Mouse (Mus musculus): Measurements from ENCODE around the gene Lap3. TPM values are rescaled to one million over a fixed set of nuclear protein-coding genes. Genes with fewer than 3 reads are reported as not detected.

Lap3 gene
- polyA plus RNA-seq, 1 experiment, result 14.9 TPM

DNA sequence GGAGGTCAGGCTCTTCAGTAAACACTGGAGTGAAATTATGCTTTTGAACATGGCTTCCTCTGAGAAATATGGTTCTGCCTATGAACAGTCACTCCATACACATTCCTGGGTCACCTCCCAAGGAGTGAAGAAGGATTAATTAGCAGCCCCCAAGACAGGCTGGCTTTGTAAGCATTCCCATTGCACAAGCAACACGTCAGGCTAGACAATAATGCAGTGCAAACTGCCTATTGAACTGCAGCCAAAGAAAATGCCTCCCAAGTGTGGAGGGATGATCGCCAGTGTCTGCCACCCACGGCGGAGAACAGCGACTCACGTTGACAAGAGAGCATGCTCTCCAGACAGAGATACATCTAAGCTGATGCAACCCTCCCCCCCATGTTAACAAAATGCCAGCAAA is 16.9 kb upstream of the Lap3 start:
- TF ChIP-seq CTCF (IDR thresholded peaks at IDR 0.05; ENCODE audit: borderline replicate concordance, control insufficient read depth, extremely low read depth, insufficient read depth, low read length, poor library complexity) (no peak), POLR2A (IDR thresholded peaks at IDR 0.05; ENCODE audit: control insufficient read depth, extremely low read depth, insufficient read depth, low read length, poor library complexity) (no peak)
- Histone ChIP-seq H3K4me1 (replicated peaks; ENCODE audit: control insufficient read depth, insufficient read depth, low read length) (no peaks in the 10 kb centered on the region), H3K27me3 (ENCODE audit: control insufficient read depth, insufficient read depth, low read length) (no peaks in the 10 kb centered on the region), H3K27ac (ENCODE audit: control insufficient read depth, insufficient read depth, low read length) (no peak overlapping the region), H3K36me3 (ENCODE audit: control insufficient read depth, insufficient read depth, low read length) (no peaks in the 10 kb centered on the region), H3K4me3 (ENCODE audit: control insufficient read depth, insufficient read depth, low read length) (no peak overlapping the region)
- 83% methylated on average over 6 of the region's 6 CpGs for WGBS
- DNase-seq, result no peak

DNA sequence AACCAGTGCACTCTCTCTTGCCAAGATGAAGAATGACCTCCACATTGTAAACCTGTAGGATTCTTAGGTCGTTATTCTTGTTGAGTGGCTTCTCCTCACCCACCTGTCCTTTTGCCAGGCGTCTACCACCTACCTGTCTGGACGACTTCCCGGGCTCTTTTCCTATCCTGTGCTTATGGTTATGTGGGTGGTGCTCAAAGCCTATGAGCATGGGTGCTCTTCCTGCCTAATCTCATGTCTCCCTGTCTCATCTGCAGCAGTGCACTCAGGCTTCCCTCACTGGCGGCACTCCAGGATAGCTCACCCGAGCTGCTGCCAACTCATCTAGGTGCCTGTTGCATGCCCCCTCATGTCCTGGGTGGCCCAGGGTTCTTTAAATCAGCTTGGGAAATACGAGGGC is 15.6 kb upstream of the Lap3 start:
- WGBS, result 81% methylated on average over 7 of the region's 7 CpGs
- H3K4me3 ChIP-seq (ENCODE audit: control insufficient read depth, insufficient read depth, low read length), result no peak overlapping the region
- no peaks in the 10 kb centered on the region for H3K27me3 ChIP-seq (ENCODE audit: control insufficient read depth, insufficient read depth, low read length)
- no peak for TF ChIP-seq POLR2A (IDR thresholded peaks at IDR 0.05; ENCODE audit: control insufficient read depth, extremely low read depth, insufficient read depth, low read length, poor library complexity)
- TF ChIP-seq CTCF (IDR thresholded peaks at IDR 0.05; ENCODE audit: borderline replicate concordance, control insufficient read depth, extremely low read depth, insufficient read depth, low read length, poor library complexity), result no peak
- no peaks in the 10 kb centered on the region for H3K4me1 ChIP-seq (replicated peaks; ENCODE audit: control insufficient read depth, insufficient read depth, low read length)
- no peak for DNase-seq
- no peaks in the 10 kb centered on the region for H3K36me3 ChIP-seq (ENCODE audit: control insufficient read depth, insufficient read depth, low read length)
- H3K27ac ChIP-seq (ENCODE audit: control insufficient read depth, insufficient read depth, low read length), result no peak overlapping the region

DNA sequence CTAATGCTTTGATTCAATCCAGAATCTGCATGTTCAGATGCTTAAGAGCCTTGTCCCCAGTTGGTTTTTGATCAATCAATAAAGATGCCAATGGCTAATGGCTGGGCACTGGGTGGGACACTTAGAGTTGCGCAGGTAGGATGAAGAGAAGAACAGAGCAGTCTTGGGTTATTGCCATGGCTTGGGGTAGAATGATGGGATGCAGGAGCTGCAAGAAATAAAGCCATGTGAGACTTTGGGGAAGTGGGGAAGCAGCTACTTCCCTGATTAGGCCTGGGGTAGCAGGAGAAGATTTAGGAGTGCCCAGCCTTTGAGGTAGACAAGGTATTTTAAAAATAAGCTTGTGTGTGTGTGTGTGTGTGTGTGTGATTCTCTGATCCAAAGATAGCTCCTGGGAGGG is 13.1 kb upstream of the Lap3 start:
- DNase-seq, result no peak
- no peak for TF ChIP-seq CTCF (IDR thresholded peaks at IDR 0.05; ENCODE audit: borderline replicate concordance, control insufficient read depth, extremely low read depth, insufficient read depth, low read length, poor library complexity)
- no peak for TF ChIP-seq POLR2A (IDR thresholded peaks at IDR 0.05; ENCODE audit: control insufficient read depth, extremely low read depth, insufficient read depth, low read length, poor library complexity)
- H3K27ac ChIP-seq (ENCODE audit: control insufficient read depth, insufficient read depth, low read length), result no peak overlapping the region
- H3K36me3 ChIP-seq (ENCODE audit: control insufficient read depth, insufficient read depth, low read length), result no peaks in the 10 kb centered on the region
- WGBS, result 98% methylated on average over 1 of the region's 1 CpGs
- no peaks in the 10 kb centered on the region for H3K4me1 ChIP-seq (replicated peaks; ENCODE audit: control insufficient read depth, insufficient read depth, low read length)
- H3K4me3 ChIP-seq (ENCODE audit: control insufficient read depth, insufficient read depth, low read length), result no peak overlapping the region
- no peaks in the 10 kb centered on the region for H3K27me3 ChIP-seq (ENCODE audit: control insufficient read depth, insufficient read depth, low read length)

DNA sequence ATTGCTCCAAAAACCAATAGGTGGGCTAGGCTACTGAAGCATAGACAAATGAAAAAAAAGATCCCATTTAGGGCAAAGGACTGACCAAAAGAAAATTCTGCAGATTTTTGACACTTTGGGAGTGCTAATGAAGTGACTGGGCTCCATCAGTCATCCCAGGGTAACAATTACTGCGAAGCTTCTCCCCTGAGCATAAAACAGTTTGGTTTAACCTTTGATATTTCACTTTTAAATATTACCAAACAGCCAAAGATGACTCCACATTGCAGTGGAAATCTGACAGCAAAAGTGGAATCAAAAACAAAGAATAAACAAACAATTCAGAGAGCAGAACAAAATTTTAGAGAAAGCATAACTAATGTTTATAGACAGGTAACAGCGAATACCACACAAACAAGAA is 12.0 kb upstream of the Lap3 start:
- Histone ChIP-seq H3K36me3 (ENCODE audit: control insufficient read depth, insufficient read depth, low read length) (no peaks in the 10 kb centered on the region), H3K4me1 (replicated peaks; ENCODE audit: control insufficient read depth, insufficient read depth, low read length) (no peaks in the 10 kb centered on the region), H3K27ac (ENCODE audit: control insufficient read depth, insufficient read depth, low read length) (no peak overlapping the region), H3K27me3 (ENCODE audit: control insufficient read depth, insufficient read depth, low read length) (no peaks in the 10 kb centered on the region), H3K4me3 (ENCODE audit: control insufficient read depth, insufficient read depth, low read length) (no peak overlapping the region)
- TF ChIP-seq CTCF (IDR thresholded peaks at IDR 0.05; ENCODE audit: borderline replicate concordance, control insufficient read depth, extremely low read depth, insufficient read depth, low read length, poor library complexity) (no peak), POLR2A (IDR thresholded peaks at IDR 0.05; ENCODE audit: control insufficient read depth, extremely low read depth, insufficient read depth, low read length, poor library complexity) (no peak)
- 92% methylated on average over 2 of the region's 2 CpGs for WGBS
- DNase-seq, result no peak

DNA sequence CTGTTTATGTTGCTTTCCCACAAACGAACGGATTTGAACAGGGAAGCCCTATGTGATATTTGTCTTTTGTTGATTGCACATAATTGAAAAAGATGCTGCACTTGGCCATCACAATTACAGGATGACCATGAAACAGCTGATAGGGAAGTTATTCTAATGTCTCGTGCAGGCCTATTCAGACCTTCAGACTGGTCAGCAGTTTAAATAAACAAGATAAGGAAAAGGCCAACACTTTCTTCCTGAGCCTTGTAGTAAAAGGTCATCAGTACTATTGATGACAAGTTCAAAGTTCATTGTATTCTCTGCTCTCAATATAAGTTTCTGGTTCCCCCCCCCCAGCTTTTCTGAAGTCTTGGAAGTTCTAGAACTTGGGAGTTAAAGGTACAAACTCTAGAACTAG is 10.6 kb upstream of the Lap3 start:
- no peaks in the 10 kb centered on the region for H3K27me3 ChIP-seq (ENCODE audit: control insufficient read depth, insufficient read depth, low read length)
- TF ChIP-seq CTCF (IDR thresholded peaks at IDR 0.05; ENCODE audit: borderline replicate concordance, control insufficient read depth, extremely low read depth, insufficient read depth, low read length, poor library complexity), result no peak
- TF ChIP-seq POLR2A (IDR thresholded peaks at IDR 0.05; ENCODE audit: control insufficient read depth, extremely low read depth, insufficient read depth, low read length, poor library complexity), result no peak
- H3K4me1 ChIP-seq (replicated peaks; ENCODE audit: control insufficient read depth, insufficient read depth, low read length), result no peaks in the 10 kb centered on the region
- no peak overlapping the region for H3K27ac ChIP-seq (ENCODE audit: control insufficient read depth, insufficient read depth, low read length)
- H3K36me3 ChIP-seq (ENCODE audit: control insufficient read depth, insufficient read depth, low read length), result no peaks in the 10 kb centered on the region
- no peak for DNase-seq
- WGBS, result 83% methylated on average over 3 of the region's 3 CpGs
- no peak overlapping the region for H3K4me3 ChIP-seq (ENCODE audit: control insufficient read depth, insufficient read depth, low read length)

DNA sequence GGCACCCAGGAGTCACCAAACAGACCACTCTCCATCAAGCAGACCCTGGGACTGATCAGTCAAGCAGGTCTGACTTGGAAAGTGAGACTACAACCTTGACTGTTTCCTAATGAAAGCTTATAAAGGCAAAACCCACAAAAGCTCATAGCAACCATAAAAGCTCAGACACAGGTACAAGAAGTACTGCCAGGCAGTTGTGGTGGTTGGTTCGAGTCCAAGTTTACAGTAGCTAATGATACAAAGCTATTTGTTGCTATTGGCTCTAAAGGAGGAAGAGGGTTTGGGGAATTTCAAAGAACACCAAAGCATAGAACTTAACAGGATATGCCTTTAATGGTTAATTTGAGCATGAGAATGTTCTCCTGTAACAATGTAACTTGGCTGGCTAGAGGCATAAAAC is 9.5 kb upstream of the Lap3 start:
- Histone ChIP-seq H3K4me3 (ENCODE audit: control insufficient read depth, insufficient read depth, low read length) (no peak overlapping the region), H3K36me3 (ENCODE audit: control insufficient read depth, insufficient read depth, low read length) (no peaks in the 10 kb centered on the region), H3K4me1 (replicated peaks; ENCODE audit: control insufficient read depth, insufficient read depth, low read length) (no peaks in the 10 kb centered on the region), H3K27ac (ENCODE audit: control insufficient read depth, insufficient read depth, low read length) (no peak overlapping the region), H3K27me3 (ENCODE audit: control insufficient read depth, insufficient read depth, low read length) (no peaks in the 10 kb centered on the region)
- TF ChIP-seq CTCF (IDR thresholded peaks at IDR 0.05; ENCODE audit: borderline replicate concordance, control insufficient read depth, extremely low read depth, insufficient read depth, low read length, poor library complexity) (no peak), POLR2A (IDR thresholded peaks at IDR 0.05; ENCODE audit: control insufficient read depth, extremely low read depth, insufficient read depth, low read length, poor library complexity) (no peak)
- no peak for DNase-seq
- 89% methylated on average over 1 of the region's 1 CpGs for WGBS

DNA sequence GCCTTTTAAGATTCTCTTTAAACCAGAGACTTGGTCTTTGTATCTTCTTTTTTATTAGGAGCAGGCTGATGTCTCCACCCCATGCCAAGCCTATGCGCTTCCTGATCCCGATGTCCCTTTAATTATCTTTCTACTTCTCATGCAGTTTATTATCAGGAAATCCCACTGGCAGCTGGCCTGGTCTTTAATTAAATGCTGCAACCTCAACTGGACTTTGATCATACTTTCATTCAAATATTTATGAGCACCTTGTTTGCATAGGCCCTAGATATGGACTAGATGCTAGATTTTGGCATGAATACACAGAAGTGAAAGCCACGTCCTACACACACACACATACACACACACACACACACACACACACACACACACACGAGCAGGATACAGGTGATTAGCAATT is 1.4 kb upstream of the Lap3 start:
- H3K27ac ChIP-seq (ENCODE audit: control insufficient read depth, insufficient read depth, low read length), result no peak overlapping the region
- H3K27me3 ChIP-seq (ENCODE audit: control insufficient read depth, insufficient read depth, low read length), result no peaks in the 10 kb centered on the region
- no peak for DNase-seq
- 75% methylated on average over 4 of the region's 4 CpGs for WGBS
- TF ChIP-seq POLR2A (IDR thresholded peaks at IDR 0.05; ENCODE audit: control insufficient read depth, extremely low read depth, insufficient read depth, low read length, poor library complexity), result no peak
- no peak for TF ChIP-seq CTCF (IDR thresholded peaks at IDR 0.05; ENCODE audit: borderline replicate concordance, control insufficient read depth, extremely low read depth, insufficient read depth, low read length, poor library complexity)
- peaks cover 6% of the 10 kb centered on the region for H3K4me1 ChIP-seq (replicated peaks; ENCODE audit: control insufficient read depth, insufficient read depth, low read length)
- no peaks in the 10 kb centered on the region for H3K36me3 ChIP-seq (ENCODE audit: control insufficient read depth, insufficient read depth, low read length)
- no peak overlapping the region for H3K4me3 ChIP-seq (ENCODE audit: control insufficient read depth, insufficient read depth, low read length)
